Mouse (Mus musculus) cerebellum, adult 11-12 months (tissue): ENCODE data around the gene Rai1.
A peak's percentile ranks its signal among the peaks of the same experiment; 100 is the strongest.

Experiments used
- DNase-seq: peaks from one replicate; pipeline ENCODE4 v3.0.0; 2022

The Rai1 gene

DNA sequence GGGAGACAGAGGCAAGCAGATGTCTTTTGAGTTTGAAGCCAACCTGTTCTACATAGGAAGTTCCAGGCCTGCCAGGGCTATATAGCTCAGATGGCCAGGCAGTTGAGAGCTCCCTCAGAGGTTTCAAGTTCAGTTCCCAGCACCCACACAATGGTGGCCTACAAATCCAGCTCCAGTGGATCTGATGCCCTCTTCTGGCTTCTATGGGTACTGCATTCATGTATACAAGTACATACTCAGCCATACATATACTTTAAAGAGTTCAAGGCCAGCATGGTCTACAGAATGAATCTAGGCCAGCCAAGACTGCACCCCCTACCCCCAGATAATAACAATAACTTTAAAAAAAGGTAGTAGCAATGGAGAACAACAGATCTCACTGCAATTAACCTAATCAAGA is 90.3 kb downstream of the Rai1 start:
- no peak for DNase-seq

DNA sequence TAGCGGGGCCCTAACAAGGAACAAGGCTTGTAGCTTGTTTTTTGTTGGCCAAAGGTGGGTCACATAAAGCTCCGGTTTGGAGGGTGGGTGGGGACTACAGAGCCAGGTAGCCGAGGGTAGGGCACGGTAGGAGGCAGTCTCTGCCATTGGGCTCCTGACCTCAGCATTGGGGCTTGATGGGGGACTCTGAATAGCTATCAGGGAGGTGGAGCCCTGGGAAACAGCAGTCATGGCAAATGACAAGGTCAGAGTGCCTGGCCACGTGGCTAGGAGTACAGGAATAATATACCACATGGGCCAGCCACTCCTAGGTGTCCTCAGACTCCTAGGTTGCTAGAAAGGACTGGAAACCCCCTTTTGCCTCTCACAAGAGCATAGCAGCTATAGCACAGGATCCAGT is 91.5 kb downstream of the Rai1 start:
- DNase-seq, result no peak

DNA sequence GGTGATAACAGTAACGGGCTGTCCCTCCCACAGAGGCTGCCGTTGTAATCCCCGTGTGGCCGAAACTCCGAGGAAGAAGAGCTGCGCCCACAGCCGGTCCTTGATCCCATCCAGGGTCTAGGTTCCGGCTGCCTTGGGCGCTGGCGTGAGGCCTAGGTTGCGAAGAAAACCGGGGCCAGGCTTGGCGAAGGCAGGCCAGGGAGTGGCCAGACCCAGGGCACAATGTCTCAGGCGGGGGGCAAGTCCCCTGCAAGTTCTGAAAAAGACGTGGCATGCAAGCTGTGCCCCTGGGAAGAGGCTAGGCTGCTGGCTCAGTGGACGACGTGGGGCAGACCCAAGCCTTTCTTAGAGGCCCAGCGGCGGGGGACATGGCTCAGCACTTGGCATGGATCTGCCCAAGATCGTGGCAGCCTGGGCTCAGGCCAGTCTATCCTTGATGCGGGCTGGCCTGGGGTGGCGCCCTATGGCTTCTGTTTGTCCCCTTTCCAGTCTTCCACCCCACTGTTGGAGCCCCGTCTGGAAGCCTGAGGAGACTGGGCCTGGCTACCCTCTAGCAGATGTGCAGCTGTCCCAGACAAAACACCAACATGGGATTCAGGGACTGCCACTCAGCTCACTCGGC is 93.3 kb downstream of the Rai1 start:
- no peak for DNase-seq

DNA sequence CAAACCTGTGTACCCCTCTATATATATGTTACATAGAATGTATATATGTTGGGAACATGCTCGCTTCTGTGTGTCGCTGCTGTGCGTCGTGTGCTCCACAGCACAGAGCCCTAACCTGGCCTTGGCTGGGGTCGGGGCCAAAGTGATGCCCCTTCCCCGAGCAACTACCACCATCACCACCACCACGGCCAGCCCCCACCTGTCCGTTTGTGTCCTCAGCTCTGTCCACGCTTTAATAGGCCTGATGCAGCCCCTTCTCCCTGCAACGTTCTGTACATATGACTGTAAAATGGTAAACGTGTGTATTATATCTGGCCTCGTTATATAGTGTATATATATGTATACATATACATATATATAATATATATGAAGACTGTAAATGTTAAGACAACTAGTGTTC is 93.8 kb downstream of the Rai1 start:
- DNase-seq, result no peak

DNA sequence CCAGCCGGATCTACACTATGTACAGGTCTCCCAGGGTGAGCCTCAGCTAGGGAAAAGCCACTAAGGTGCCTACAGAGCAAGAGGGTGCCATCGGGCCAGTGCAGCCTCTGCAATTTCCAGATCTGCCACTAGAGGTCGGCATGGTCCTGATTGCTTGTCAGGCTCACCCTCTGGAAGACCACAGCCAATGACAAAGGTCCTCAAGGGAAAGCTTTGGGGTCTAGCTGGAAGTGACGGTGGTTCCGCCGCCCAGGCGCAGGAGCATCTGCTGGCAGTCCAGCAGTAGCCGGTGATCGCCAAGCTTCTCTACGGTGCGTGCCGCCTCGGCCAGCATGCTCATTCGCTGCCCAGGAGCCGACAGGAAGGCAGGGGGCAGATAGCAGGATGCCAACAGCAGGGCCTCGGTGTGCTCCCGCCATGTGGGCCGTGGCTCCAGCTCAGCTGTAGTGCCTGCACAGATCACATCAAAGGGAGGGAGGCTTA is 94.9 kb downstream of the Rai1 start:
- DNase-seq, result peak; percentile 87

DNA sequence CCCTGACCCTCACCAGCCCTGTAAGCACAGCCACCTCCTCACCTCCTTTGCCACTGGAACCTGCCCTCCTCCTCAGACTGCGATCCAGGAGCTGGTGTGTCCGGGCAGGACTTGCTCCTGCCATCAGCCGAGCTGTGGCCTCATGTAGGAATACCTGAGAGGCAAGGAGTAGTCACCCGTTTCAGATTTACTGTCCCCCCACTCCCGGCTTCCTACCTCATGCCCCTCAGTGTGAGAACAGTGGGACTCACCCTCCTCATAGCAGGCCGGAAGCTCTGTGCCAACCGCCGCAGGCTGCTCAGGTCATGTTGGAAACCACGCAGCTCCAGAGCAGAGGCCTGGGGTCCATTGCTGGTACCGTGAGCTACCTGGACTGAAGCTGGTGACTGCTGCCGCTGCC is 95.6 kb downstream of the Rai1 start:
- DNase-seq, result no peak

DNA sequence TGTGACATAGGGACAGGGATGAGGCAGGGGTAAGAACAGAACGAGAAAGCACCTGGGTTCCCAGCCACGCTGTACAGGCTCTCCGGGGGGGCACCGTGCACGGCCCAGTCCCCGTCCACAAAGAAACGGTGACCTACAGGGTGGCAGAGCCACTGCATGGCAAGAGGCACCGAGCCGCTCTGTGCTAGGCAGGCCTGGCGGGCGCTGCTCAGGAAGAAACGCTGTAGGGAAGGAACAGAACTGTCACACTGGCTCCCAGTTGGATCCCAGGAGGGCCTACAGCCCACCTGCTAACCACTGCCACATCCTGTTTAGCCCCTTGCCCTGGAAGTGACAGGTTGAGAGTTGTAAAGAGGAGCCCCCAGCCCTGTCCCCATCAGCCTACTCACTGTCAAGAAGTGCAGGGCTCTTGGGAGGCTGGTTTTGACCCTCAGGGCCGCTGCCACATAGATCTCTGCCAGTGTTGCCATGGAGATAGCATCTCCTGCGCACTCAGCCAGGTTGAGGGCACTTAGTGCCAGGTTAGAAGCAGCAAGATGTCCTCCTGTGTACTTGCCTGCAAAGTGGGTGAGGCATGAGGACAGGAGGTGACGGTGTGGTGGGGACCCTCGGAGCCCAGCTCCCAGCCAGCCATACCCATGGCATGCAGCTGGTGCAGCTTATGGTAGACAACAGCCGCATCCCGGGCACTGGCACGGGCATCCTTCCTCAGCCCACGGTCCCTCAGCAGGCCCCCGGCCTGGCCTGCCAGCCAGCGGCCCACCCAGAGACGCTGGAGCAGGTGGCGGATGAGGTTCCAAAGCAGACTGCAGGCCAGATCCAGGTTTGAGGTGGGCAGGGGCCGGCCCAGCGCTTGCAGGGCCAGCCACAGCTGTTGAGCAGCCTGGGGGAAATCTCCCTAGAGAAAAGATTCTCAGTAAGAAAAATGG is 98.2 kb downstream of the Rai1 start:
- DNase-seq, result peak; percentile 75

DNA sequence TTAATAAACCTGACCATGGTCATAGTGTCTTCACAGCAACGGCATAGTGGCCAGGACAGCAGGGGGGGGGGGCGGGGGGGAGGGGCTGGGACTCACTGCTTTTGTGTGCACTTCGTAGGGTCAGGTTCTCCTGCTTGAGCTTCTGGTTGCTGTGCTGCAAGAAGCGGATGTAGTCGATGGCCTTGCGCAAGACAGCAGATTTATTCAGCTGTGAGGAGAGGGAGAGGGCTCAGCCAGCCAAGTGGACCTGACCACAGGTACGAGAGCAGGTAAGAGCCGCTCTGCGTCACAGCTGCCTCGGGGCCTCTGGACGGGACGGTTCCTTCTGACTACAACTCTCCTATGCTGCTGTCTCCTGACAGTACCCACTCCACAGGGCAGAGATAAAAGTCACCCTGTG is 100.2 kb downstream of the Rai1 start:
- no peak for DNase-seq

DNA sequence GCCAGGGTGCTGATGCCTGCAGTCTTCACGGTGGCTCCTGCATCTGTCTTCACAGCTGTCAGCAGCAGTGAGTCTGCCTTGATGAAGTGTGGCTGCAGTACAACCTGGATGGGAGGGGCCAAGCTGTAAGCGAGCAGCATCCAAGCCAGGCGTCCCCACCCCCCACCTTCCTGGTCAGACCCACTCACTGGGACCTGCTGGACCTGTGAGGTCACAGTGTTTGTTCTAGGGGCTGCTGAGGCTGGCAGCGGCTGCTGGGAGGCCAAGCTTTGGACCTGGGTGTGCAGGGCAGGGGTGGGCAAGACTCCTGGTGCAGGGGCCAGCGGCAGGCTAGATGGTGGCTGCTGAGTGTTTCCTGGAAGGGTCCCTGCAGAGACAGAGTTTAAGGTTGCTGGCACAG is 101.4 kb downstream of the Rai1 start:
- no peak for DNase-seq

DNA sequence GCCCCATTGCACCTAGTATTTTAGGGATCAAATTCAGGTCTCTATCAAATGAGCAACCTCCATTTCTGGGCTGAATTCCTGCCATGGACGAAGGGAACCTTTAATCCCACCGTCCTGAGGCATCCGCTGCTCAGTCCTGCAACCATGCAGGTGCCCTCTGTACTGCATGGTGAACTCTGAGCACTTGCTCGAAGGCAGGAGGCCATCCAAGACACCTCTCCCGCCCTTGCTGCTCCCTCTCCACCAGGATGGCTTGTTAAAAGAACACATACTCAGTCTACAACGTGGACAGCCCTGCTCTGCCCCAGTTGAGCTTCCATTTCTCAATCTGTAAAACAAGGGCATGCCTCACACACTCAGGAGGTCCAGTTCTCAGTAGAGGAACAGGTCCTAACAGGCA is 103.4 kb downstream of the Rai1 start:
- no peak for DNase-seq

DNA sequence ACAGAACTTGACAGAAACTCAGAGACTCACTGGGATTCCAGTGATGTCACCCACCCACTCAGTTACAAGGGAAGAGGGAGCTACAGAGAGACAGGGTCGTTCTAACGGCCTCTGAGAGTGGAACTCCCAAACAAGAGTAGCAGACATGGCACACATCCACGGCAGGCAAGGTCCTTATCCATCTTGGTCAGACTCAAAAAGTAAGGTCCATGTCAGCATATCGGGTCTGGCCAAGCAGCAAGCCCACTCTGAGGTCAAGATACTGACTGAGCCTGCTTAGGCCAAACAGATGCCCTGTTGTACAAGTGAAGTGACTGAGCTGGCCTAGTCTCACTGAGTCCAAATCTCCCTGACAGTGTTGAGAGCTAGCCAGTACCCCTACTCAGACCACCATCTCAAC is 103.9 kb downstream of the Rai1 start:
- DNase-seq, result no peak

DNA sequence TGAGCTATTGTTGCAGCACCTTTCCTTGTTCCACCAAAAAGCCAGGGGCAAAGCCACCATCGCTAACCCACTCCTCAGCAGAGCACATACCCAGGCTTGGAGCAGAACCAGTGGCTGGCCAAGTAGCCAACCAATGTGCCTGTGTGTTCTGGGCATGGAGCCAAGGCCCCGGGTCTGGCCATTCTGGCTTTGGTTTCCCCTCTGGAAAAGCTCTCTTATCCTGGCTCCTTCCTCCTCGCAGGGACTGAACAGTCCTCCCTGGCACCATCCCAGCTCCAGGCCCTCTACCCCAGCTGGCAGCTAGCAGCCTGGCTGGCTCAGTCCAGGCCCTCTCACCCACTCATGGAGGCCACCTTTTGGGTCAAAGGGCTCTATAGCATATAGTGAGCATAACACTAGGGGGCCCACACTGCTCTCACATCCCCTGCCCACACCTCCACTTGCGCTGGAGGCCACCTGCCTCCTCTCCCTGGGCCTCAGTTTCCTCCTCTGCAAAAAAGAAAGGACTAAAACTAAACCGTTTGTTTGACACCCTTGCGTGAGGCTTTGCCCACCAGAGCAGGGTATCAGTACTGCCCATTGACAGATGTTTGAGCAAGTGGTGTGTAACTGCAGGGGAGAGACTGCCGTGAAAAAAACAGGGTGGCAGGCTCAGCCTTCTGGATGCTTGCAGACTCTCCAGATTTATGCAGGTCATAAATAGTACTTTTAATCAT is 104.6 kb downstream of the Rai1 start:
- peak; percentile 93 for DNase-seq

DNA sequence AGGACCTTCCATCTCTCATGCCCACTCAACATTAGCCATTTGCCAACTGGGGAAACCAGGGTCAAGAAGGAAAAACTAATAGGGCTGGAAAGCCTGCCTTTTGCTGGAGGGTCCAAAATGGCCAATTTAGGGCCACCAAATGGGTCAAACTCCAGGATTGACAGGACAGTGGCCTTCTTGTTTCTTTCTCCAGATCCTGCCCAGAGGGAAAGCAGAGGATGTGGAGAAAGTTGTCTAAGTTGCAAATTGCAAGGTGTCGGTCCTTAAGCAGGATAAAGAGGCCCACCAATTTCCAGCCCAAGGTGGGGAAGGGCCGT is 105.1 kb downstream of the Rai1 start:
- DNase-seq, result no peak

DNA sequence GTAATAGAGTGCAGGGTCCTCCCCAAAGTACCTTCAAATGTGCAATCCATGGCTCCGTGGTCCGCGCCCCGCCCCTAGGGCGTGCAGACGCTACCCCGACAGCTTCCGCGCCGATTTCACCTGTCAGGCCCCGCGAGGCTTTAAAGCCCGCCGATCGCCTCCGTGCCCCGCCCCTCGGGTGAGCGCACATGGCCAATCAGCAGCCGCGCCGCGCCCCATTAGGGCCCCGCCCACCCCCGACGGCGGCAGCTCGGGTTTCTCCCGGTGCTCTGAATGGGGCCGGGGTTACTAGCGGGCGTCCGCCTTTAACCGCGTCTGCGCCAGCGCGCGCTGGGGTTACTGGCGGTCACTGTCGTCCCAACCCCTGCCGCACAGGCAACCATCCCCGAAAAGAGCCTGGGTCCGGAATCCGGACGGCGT is 105.5 kb downstream of the Rai1 start:
- peak; percentile 85 for DNase-seq

DNA sequence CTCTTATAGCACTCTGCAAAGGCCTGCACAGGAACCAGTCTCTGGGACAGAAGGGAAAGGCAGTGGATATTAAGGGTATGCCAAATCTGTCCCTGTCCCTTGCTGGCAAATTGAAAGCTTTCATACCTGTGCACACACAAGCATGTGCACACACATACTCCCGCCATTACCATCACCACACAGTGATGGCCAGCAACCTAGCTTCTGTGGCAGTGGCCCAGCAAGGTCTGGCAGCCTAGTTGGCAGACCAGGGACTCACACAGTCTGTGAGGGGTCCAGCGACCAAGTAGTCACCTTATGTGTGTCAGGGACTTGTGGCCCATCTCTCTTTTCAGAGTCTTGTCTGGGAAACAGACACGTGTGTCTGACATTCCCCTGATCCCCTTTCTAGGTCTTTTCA is 106.3 kb downstream of the Rai1 start:
- no peak for DNase-seq

DNA sequence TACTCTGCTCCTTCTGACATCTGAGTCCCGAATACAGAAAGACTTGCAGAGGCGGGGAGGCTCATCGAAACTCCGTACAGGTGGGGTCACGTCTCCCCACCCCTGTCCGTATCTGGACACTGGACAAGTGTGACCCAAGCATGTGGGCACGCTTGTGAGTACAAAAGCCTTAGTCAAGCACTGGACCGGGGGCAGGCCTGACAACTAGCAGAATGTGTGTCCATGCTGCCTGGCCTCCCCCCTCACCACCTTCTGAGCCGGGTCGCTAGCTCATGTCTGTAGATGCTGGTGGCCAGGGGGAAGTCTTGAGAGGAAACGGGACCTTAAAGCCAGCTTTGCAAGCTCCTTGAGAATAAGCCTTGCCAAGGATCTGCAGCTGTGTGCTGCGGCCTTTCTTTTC is 106.9 kb downstream of the Rai1 start:
- no peak for DNase-seq

DNA sequence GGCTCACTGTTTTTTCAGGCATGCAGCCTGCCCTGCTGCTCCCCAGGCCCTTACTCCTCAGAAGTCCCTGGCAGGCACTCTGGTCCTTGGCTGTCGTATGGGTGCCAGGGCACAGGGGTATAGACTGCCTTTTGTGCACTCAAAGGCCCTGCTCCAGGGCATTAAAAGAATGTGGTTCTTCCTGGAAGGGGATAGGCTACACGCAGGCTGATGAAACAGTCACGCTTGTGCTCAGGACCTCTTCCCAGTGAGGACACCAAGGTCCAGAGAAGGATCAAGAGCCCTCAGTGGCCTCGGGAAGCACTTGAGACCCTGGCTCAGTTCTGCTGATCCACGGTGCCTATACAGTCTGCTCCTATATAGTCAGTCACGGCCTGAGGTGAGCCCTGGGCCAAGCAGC is 108.5 kb downstream of the Rai1 start:
- DNase-seq, result no peak

DNA sequence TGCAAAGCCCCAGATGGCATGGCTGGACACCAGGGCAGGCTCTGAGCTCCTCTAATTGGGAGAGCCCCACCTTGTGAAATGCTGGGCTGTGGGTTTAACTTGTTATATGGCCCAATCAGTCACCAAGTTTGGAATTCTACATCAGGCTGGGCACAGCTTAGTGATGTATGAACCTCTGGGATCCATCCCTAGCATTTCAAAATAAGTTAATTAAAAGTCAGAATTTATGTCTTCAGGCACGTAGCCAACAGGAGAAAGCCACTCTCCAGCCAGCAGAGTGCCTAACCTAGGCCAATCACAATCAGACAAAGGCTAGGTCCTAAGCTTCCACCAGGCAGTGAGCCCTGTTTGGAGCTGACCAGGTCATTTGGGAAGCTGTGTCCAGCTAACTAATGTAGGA is 111.9 kb downstream of the Rai1 start:
- DNase-seq, result no peak

DNA sequence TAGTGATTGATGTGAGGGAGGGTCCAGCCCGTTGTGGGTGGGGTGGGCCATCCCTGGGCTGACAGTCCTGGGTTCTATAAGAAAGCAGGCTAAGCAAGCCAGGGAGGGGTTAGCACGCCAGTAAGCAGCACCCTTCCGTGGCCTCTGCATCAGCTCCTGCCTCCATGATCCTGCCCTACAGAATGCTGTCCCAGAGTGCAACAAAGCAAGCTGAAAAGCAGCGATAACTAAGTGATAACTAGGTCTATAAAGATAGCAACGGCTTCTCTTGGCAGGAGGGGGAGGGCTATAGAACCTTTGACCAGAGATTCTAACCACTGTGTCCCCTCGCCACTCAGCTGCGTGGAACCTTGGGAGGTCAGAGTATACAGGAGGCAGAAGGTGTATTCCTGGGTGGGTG is 112.7 kb downstream of the Rai1 start:
- no peak for DNase-seq

DNA sequence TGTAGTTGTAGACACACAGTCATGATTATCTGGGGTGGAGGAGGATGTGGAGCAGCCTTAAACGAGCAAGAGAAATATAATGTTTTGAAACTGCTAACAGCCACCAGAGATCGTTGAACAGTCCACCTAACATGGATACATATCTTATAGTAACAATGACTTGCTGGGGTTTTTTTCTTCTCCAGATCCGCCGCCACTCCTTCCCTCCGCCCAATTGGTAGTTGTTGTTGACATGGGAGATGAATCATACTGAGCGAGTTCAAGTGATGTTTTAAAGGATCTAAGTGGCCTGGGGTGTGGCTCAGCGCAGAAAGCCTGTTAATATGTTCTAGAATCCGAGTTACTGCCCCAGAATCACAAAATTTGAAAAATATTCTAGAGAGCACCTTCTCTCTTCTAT is 114.8 kb downstream of the Rai1 start:
- no peak for DNase-seq

DNA sequence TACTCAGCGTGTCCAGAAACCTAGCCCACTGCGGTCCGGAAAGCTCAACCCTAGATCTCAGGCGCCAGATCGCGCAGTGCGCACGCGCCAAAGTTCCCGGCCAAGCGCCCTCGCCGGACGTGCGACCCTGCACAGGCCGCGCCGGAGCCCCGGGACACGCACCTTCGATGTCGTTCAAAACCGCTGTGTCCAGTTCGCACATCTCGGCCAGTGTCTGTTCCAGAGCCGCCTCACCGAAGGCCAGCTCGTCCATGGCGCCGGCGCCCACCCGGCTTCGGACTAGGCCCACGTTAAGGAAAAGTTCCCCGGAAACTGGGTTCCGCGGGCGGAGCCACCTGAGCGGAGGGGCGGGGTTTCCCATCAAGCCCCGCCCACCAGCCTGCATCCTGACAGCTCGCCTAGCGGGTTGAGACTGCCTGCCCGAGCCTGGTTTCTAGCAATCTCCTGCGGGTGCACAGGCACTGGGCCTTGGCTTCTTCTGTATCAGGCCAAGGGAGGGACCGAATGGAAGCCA is 115.5 kb downstream of the Rai1 start:
- peak; percentile 84 for DNase-seq

DNA sequence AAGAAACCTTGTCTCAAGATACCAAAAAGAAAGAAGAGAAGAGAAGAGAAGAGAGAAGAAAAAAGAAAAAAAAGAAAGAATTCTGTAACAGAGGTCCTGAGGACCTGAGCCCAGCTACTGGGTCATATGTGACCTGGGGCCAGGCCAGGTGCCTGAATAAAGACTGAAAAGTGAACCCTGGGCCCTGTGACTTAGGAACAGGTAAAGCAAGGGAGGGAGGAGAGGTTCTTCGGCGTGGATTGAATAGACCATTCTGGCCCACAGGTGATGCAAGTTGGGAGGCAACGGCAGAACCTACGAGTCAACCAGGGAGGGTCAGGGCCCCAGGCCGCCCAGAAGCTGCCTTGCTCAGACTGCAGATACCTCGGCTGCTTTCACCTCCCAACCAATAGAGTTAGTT is 116.6 kb downstream of the Rai1 start:
- no peak for DNase-seq

DNA sequence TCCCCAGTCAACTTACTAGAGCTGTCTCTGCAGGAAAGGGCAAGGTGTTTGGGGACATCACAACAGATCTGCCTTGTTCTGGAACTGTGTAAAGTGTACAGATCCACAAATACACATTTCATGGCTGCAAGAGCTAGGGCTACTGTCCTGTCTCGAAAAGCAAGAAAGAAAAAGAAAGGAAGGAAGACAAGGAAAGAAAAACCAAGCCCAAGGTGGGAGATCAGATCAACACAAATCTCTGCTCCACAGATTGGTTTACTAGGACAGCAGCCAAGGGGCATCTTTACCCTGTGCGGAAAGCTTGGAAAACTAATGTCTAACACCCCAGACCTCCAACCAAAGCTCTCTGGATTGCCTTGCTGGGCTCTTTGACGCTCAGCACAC is 117.3 kb downstream of the Rai1 start:
- DNase-seq, result no peak
